Mouse (Mus musculus) adrenal gland, adult 18-20 months (tissue): Measurements from ENCODE around the gene 2010003K11Rik. TPM values are rescaled to one million over a fixed set of nuclear protein-coding genes. Genes with fewer than 3 reads are reported as not detected.
"Not testable (repeated sequence)": the region's sequence is repeated elsewhere in the genome, so short reads cannot be mapped to it uniquely, and the experiment has no call there.

Source experiments
- DNase-seq, 2 experiments: peaks; one replicate each; pipeline ENCODE4 v3.0.0; 2021 to 2022; ENCODE audit warnings: low spot score in 2 of 2
- total RNA-seq, 2 experiments: library from RNA; stranded (reverse); gene quantifications; 1 replicate in 1 of 2; 2 replicates in 1 of 2; pipeline ENCODE4 v1.2.3; 2021

The 2010003K11Rik gene
- total RNA-seq, 2 experiments from 2014 or later = 42.0 to 133 TPM

- DNase-seq = peak in 1 of 2 experiments; percentile 46
Measured at GRCm38 (mm10) chr19:4468363-4468762, 30.0 kb downstream of the 2010003K11Rik start.

GRCm38 (mm10) chr19:4464666-4465065 lies 33.7 kb downstream of the 2010003K11Rik start:
- DNase-seq = no peak

- DNase-seq = no peak
Measured at GRCm38 (mm10) chr19:4461981-4462380, 36.4 kb downstream of the 2010003K11Rik start.

- DNase-seq = peak; percentile 69 to 70
Measured at GRCm38 (mm10) chr19:4456227-4456626, 42.2 kb downstream of the 2010003K11Rik start.

GRCm38 (mm10) chr19:4455071-4455800 lies 43.1 kb downstream of the 2010003K11Rik start:
- DNase-seq = no peak

GRCm38 (mm10) chr19:4454040-4454439 lies 44.3 kb downstream of the 2010003K11Rik start:
- not testable (repeated sequence) for DNase-seq

GRCm38 (mm10) chr19:4452525-4452924 lies 45.9 kb downstream of the 2010003K11Rik start:
- no peak for DNase-seq

GRCm38 (mm10) chr19:4451965-4452364 lies 46.4 kb downstream of the 2010003K11Rik start:
- DNase-seq = no peak

- DNase-seq = no peak
Measured at GRCm38 (mm10) chr19:4451098-4451497, 47.3 kb downstream of the 2010003K11Rik start.

- DNase-seq = no peak
Measured at GRCm38 (mm10) chr19:4450666-4451065, 47.7 kb downstream of the 2010003K11Rik start.

- no peak for DNase-seq
Measured at GRCm38 (mm10) chr19:4449230-4449629, 49.2 kb downstream of the 2010003K11Rik start.

GRCm38 (mm10) chr19:4447445-4447844 lies 50.9 kb downstream of the 2010003K11Rik start:
- no peak for DNase-seq

Other genes starting within 250 kb of the 2010003K11Rik start
- 10 to 100 TPM; 23.7 to 31.6 TPM for gene Ssh3, start 229.4 kb downstream of the 2010003K11Rik start, total RNA-seq
- gene Ankrd13d, start 215.4 kb downstream of the 2010003K11Rik start, total RNA-seq = 1 to 10 TPM; 3.2 to 5.0 TPM
- gene Grk2, start 192.4 kb downstream of the 2010003K11Rik start, total RNA-seq = 10 to 100 TPM; 55.9 to 62.9 TPM
- 100 to 1,000 TPM; 108 to 132 TPM for gene Kdm2a, start 100.3 kb downstream of the 2010003K11Rik start, total RNA-seq
- gene Rhod, start 59.2 kb downstream of the 2010003K11Rik start, total RNA-seq = 10 to 100 TPM; 19.1 to 25.8 TPM
- 10 to 100 TPM; 64.3 to 94.0 TPM for gene Syt12, start 21.1 kb downstream of the 2010003K11Rik start, total RNA-seq
- 100 to 1,000 TPM; 622 to 707 TPM for gene Pcx, start 11.9 kb upstream of the 2010003K11Rik start, total RNA-seq
- 1 to 10 TPM; 4.4 to 7.7 TPM for gene Lrfn4, start 117.1 kb upstream of the 2010003K11Rik start, total RNA-seq
- 10 to 100 TPM; 34.1 to 38.1 TPM for gene Rce1, start 127.1 kb upstream of the 2010003K11Rik start, total RNA-seq
- gene Gm960, start 200.1 kb upstream of the 2010003K11Rik start, total RNA-seq = not detected
- 1 to 10 TPM in 1 of 2 experiments, under 1 TPM in 1; 0.58 to 1.3 TPM for gene Sptbn2, start 212.6 kb upstream of the 2010003K11Rik start, total RNA-seq